Mouse (Mus musculus): ENCODE measurements around the gene Card19.

The Card19 gene

DNA sequence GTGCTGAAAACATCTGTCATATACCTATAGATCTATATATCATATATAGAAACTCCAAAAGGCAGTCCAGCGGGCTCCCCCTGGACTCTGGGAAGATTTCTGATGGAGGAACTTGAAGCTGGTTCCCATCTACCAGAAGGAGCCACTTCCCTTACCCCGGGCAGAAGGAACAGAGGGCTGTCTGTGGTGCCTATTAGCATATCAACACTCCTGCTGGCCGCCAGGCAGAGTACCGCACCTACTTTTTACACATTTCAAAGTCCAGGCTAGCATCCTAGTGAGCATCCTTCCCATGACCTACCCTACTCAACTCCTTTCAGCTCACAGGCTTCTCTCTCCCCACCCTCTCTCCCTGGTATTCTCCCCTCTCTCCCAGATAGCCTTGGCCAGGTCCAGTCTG, 9.8 kb upstream of the Card19 start:
- in situ Hi-C loops (cut with MboI, MseI) = no loop called here

DNA sequence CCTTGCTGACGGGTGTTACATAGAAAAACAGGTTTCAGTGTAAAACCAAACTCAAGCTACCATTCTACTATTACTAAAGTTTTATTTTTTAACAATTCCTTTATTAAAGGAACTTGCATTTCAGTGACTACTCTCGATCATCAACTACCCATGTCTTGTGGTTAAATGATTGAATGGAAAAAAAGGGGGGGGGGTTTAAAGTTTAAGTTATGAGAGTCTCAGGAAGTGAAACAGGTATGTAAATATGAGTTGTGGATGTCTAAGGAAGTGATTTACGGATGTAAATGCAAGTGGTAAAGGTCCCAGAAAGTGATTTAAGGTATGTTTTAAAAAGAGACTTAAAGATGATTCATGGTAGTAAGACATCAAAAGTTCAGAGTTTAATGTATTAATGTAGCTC, 9.3 kb upstream of the Card19 start:
- in situ Hi-C loops (cut with MboI, MseI) = no loop called here

DNA sequence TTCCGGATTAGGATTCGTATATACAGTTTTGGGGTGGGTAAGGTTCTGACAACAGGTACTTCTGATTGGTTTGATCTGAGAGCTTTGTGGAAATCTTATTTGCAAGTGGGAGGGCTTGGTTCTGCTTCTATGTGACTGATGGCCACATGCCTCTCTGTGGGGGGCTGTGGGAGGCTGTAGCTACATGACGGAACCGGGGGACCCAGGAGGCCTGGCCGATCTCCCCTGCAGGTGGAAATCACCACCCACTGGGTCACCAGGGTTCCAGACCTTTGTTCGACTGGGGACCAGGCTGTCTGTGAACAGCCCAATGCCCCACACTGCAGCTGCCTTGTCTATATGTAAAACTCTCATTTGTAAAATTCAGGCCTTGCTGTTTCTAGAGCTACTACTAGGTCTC, 8.9 kb upstream of the Card19 start:
- in situ Hi-C loops (cut with MboI, MseI) = no loop called here

DNA sequence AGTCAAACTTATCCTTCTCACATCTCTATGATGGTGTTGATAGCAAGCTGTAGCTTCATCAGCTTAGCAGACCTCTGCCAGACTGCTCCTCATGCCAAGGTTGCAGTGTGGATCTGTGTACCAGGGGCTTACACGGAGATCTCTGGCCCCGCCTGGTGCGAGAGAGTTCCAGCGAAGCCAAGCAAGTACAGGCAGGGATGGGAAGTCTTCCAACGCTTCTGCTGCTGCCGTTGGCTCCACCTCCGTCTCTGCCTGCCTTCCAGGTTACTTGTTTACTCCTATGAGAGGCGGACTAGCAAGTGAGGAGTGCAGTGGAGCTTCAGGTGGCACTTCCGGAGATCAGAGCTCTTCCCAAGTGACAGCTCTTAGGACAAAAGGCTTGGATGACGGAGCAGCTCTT, 8.5 kb upstream of the Card19 start:
- in situ Hi-C loops (cut with MboI, MseI) = no loop called here

DNA sequence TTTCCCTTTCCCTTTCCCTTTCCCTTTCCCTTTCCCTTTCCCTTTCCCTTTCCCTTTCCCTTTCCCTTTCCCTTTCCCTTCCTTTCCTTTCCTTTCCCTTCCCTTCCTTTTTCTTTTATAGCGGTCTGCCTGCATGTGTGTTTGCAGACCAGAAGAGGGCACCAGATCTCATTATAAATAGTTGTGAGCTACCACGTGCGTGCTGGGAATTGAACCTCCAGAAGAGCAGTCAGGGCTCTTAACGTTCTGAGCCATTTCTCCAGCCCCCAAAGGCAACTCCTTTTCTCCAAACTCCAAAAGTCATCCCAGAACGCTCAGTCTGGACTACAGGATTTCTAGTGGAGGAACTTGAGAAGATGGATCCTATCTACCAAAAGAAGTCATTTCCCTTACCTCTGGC, 5.1 kb upstream of the Card19 start:
- in situ Hi-C loops (cut with MboI, MseI) = no loop called here

DNA sequence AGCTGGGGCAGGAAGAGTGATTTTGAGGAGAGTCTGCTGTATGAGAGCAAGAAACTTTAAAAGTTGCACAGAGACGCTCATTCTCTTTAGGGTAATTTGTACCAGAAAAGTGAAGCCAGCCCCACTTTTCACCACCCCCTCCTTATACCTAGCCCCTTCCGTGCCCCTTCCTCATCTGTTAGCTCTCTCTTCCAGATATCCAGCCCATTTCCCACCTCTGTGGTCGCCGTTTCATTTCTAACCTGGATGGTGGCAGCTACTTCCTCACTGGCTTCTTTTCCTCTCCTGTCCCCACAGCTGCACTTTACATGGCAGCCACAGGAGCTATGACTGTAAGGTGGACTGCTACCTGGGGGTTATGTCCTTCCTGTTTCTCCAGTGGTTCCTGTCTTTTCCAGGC, 3.5 kb upstream of the Card19 start:
- in situ Hi-C loops (cut with MboI, MseI) = loop anchor here (5.0 kb wide), 1 partner anchor 53 kb away; no protein-coding TSS in a partner anchor

DNA sequence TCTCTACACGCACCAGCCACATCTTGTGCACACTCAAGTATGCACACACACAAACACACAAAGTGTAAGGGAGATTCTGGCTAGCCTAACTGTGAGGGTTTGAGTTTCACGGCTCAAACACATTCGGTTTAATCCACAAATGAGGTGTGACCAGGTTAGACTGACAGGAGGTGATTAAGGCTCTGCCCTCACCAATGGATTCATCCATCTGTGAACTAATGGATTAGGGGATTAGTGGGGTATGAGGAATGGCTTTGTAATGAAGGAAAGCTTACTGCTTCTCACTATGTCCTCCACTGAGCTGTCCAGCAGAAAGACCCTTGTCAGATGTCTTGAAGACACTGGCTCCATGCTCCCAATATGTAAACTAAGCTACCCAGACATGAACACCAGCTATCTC, 2.8 kb upstream of the Card19 start:
- in situ Hi-C loops (cut with MboI, MseI) = loop anchor here (5.0 kb wide), 1 partner anchor 54 kb away; no protein-coding TSS in a partner anchor

DNA sequence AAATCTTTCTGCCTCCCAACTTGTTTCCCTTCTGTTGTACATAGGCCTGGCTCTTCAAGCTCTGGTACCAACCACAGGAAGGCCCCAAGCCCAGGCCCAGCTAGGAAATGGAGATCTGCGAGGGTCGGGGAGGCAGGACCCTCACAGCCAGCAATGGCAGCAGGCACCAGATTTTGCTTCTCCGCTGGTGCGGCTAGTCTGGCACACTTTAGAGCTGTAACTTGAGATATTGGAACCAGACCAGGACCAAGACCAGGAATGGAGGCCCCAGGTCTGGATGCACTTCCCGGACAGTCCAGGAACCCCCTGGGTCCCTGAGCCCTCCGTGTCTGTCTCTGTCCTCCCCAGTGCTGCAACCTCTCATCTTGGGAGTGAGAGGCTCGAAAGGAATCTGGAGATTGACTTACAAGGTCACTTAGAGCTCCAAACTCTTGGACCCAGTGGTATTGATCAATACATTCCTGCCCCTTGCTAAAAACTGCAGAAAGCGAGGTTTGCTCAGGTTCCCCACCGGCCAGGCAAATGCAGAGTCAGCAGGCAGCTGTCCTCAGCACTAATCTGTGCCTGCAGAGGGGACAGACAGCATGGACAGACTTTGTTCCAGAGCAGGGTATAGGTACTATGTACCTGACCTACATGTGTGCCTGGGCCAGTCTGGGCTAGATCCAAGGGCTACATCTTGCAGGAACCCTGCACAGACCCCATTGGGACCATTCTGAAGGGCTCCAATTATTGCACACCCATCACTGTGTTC, 1.1 kb upstream of the Card19 start:
- in situ Hi-C loops (cut with MboI, MseI) = loop anchor here (5.0 kb wide), 1 partner anchor 55 kb away; no protein-coding TSS in a partner anchor

DNA sequence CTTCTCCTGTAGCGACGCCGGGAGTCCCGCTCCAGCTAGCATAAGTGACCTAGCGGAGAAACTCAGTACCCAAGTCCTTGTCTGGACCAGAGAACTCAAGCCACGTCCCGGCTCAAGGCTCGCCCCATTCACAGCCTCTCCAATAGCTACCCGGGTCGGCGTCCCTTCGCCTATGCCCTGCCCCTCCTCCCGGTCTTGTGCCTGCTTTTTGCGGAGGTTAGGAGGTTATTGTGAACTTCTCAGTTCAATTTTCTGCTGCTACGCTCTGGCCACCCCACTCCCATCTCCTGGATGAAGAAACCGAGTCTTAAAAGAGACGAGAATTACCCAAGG, 349 bp upstream of the Card19 start:
- in situ Hi-C loops (cut with MboI, MseI) = loop anchor here (5.0 kb wide), 1 partner anchor 56 kb away; no protein-coding TSS in a partner anchor

DNA sequence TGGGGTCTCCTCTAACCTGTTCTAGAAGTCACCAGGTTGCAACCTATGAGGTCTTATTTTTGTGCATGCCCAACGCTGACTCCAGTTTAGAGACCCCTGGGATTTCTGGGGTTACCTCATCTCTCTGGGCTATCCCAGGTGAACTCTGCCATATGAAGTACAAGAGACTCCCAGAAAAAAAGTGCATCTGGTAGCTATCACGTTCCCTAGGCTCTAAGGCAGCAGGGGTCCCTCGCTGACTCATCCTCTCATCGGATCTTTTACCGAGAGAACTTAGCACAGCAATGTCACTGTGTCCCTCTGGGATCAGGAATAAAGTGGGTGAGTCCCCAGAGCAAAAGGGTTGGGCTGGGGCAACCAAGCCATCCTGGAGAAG, 721 bp downstream of the Card19 start:
- in situ Hi-C loops (cut with MboI, MseI) = loop anchor here (5.0 kb wide), 1 partner anchor 57 kb away; no protein-coding TSS in a partner anchor

DNA sequence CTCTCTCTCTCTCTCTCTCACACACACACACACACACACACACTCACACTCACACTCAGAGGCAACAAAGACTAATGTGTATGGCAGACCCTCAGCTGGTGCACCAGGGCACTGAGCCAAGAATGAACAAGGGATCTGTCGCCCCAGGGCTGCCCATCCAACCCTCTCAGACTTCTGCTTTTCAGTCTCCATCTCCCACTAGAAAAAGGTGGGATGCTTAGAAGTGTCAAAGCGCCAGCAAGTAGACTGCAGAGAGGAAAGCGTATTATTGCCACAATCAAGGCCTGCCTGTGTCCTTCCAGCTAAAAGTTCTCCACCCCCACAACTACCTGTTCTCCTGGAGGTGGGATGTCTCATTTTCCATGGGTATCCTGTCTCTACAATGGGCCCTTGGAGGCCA, 1.4 kb downstream of the Card19 start:
- in situ Hi-C loops (cut with MboI, MseI) = no loop called here

DNA sequence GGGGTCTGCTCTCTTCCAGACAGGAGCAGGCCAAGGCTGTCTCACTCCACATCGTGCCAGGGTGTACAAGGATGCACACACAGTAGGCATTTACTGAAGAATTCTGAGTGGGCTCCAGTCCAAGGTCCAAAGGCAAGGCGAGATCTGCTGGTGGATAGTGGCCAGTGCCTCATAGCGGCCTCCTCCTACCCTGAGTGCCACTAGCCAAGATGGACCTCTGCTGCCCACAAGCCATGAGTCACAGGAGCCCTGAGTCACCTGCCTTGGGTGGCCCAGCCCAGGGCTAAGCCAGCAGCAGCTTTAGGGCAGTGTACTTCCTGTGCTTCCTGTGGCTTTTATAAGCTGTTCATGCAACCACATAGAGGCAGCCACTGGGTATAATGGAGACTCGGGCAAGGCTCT, 2.3 kb downstream of the Card19 start:
- in situ Hi-C loops (cut with MboI, MseI) = no loop called here

DNA sequence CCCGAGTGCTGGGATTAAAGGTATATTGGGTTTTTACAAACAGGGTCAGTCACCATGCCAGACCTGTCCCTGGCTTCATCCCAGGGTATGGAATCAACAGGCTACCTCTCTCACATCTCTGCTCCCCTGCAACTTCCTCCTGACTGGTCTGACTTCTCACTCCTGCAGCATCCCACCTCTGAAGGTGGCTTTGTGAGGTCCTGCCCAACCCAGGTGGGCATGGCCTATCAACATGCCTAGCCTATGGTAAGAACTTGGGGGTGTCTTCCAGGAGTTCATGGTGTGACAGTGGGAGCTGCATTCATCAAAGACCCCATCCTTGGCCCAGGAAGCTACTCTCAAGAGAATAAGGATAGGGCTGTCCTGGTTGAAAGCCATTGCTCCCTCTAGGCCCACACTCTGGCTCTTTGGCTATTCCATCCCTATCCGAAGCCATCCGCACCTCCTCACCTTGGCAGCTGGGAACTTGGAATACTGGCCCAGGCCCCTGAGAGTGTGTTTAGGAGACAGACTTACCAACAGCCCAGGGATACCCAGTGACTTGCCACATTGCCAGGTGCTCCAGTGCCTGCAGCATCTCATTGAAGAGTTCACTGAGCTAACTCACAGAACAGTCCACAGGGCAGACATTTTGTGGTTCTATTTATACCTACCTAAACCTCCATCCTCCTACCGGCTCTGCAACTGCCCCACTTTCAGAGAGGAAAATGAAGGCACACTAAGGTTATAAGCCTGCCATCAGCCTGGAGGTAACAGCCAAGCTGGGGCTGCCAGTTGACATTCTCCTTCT, 2.9 kb downstream of the Card19 start:
- in situ Hi-C loops (cut with MboI, MseI) = no loop called here

DNA sequence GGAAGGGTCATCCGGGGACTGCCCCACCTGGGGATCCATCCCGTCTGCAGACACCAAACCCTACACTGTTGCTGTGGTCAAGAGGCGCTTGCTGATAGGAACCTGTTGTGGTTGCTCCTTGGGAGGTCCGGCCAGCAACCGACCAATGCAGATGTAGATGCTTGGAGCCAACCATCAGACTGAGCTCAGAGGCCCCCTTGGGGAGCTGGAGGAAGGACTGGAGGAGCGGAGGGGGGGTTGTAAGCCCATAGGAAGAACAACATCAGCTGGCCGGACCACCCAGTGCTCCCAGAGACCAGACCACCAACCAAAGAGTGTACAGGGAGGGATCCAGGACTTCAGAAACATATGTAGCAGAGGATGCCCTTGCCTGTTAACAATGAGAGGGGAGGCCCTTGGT, 6.5 kb downstream of the Card19 start:
- in situ Hi-C loops (cut with MboI, MseI) = no loop called here

DNA sequence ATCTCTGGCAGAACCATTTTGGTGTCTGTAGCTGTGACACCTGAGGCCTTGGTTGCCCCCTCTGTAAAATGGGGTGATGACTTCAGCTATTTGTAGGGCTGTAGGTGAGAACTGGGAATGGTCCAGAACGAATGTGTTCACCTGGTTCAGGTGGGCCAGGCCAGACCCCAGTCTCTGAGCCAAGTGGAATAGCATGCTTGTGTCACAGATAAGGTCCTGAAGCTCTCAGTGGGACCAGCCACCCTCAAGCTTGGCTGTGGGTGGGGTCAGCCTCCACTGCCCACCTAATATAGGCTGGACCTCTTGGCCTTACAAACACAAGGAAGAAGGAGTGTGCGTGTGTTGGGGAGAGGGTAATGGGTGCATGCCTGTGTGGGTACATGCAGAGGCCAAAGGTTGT, 9.5 kb downstream of the Card19 start:
- in situ Hi-C loops (cut with MboI, MseI) = no loop called here

DNA sequence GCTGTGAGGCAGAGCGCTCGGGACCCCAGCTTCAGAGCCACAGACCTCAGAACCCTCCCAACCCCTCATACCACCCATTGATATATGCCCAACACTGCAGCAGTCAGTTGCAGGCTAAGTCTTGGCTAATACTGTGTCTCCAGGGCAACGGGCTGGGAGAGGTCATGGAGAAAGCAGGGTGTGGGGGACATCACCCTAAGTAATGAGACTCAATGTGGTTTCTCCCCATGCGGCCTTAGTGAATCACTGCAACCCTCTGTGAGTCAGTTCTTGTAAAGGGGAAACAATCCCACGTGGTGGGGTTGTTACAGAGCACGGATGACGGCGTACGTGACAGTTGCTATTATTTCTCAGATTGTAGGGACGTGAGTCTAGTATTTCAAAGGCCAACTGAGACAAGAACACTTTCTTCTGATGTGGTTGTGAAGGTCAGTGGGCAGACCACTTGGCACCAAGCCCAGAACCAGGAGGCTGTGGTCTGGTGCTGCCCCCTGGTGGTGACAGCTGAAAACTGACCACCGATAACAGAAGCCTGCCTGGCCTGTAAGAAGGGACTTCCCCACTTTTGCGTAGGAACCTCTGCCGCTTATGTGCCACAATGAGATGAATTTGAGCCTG, 10.3 kb downstream of the Card19 start:
- in situ Hi-C loops (cut with MboI, MseI) = no loop called here

DNA sequence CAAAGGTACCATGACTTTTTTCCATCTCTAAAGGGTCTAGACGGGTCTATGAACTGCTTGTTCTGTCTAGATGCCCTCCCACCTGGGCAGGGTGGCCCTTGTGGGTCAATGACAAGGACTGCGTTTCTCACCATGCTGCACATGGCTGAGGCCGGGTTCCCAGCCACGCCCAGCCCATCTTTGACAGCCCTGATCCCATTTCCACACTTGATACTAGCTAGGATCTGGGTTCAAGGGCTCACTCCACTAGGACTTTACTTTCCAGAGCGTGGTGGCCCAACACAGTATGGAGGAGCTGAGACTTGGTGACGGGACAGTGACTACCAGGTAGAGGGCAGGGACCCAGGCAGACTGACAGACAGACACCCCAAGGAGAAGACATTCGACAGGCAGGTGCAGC, 13.3 kb downstream of the Card19 start:
- in situ Hi-C loops (cut with MboI, MseI) = no loop called here

DNA sequence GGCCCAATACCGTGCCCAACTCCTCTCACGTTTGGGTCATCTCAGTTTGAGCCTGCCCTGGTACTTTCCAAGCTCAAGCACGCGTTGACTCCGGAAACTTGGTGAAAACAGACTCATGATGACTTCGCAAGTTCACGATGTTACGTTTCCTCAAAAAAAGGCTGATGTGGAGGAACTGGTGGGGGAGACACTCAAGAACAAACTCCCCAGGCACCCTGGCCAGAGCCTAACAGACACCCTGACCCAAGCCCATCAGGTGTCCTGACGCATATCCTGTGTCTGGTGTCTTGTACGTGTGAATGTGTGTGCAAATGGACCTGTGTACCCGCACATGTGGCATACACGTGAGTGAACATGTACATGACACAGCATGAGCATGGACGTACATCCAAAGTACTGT, 15.1 kb downstream of the Card19 start:
- in situ Hi-C loops (cut with MboI, MseI) = no loop called here

DNA sequence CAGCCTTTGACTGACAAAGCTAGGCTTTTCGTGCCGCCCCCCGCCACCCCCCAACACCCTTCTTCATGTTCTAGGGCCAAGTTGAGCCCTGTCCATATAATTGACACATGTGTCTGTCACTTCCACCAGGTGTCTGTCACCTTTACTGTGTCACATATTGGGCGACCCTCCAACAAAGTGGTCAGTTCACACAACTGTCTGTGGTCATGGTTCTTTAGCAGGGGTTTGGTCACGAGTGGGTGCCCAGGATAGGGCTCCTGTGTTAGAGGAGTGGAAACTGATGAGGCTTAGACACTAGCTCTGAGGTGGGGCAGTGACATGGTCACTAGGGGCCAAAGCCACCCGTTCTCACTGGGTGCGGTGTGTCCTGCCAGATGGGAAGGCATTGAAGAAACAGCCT, 15.9 kb downstream of the Card19 start:
- in situ Hi-C loops (cut with MboI, MseI) = no loop called here

DNA sequence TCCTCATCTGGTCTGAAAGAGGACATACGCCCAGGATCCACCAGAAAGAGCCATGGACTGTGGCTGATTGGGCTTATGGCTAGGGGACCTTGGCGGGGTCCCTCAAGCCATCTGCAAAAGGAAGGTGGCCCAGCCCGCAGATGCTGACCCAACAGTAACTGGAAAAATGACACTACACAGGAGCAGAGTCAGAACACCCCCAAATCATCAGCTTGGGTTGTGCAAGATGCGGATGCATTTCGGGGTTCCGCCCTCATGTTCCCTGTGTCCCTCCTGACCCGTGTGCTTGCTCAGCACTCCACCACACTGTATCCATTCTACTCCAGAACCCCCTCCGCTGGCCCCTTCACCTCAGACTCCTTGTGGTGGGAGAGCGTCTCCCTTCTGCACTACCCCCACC, 17.1 kb downstream of the Card19 start:
- in situ Hi-C loops (cut with MboI, MseI) = no loop called here

DNA sequence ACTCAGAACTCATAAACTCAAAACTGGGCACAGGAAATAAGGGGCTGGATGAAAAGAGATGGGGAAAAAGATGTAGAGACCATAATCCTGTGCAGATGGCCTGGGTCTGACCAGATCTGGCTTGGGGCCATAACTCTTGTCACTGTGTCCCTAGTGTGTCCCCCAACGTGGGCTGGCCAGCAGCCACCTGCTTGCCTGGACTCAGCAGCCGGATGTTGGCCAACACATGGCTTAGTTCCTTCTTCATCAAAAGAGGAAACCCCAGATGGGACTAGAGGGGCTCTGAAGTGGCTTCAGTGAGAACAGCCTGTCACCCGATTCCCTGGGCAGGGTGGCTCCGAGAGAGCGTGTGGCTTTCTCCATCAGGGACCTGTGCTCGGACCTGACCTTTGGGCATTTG, 19.1 kb downstream of the Card19 start:
- in situ Hi-C loops (cut with MboI, MseI) = no loop called here

DNA sequence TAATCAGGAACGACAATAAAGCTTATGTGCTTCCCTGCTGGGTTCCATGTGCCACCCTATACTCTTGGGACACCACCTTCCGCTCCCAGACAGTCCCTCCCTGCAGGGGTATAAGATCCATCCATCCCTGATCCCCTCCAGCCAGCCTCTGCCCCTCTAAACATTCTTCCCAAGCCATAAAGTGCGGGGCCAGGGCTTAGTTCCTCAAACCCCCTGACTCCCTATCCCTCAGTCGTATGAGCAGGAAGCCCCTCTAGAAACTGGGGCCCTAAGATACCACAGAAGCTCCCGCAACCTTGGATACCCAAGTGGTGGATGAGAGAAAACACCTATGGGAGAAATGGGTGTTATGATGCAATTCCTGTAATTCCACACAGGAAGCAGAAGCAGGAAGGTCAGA, 19.6 kb downstream of the Card19 start:
- in situ Hi-C loops (cut with MboI, MseI) = no loop called here

DNA sequence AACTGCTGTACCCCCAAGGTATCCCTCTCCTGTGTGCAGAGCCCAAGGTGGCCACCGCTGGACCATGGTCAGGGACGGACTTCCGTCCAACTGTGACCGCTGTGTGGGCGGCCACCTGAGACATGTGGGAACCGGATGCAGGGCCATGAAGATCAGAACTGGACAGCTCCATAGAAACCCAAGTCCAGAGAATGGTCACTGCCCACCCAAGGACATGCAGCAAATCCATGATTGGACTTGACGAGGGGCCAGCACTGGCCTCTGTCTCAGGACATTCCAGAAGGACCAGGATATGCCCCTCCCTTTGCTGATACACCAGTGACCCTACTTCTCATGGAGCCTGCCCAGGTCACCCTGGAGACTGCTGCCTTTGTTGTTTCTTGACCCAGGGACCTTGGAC, 20.2 kb downstream of the Card19 start:
- in situ Hi-C loops (cut with MboI, MseI) = no loop called here

Measured in T-helper 1 cell (primary cell).